In genomic region chr15:89075478-89076147, GRCm38 (mm10) we compare ENCODE assay signal across 8 mouse cellular contexts. TPM values are rescaled to one million over a fixed set of nuclear protein-coding genes. Genes with fewer than 3 reads are reported as not detected.
DNase-seq lines count a peak whose midpoint lies in the region; ATAC-seq and TF ChIP-seq lines count a peak whose summit lies in the region.

No protein-coding gene starts in this region.

- peak overlapping the region; percentile 59 to 78 for H3K4me3 ChIP-seq in ES-E14 (ENCODE audit: insufficient read depth in 1 of 2, low read depth in 1 of 2, low read length in 2 of 2, poor library complexity in 1 of 2, severe bottlenecking in 1 of 2)
- H3K4me3 ChIP-seq in forebrain, embryonic 14.5 days (ENCODE audit: low read depth, low read length): peak overlapping the region; percentile 82
- H3K4me3 ChIP-seq in layer of hippocampus, adult 2 months: peak overlapping the region; percentile 81
- peak overlapping the region; percentile 78 for H3K4me3 ChIP-seq in lung, embryonic 14.5 days (ENCODE audit: low read depth, low read length)

- 1% methylated on average over 31 of the region's 59 CpGs for WGBS in forebrain, embryonic 14.5 days
- WGBS in lung, embryonic 14.5 days: under 1% methylated on average over 36 of the region's 59 CpGs

- peak; percentile 93 for ATAC-seq in forebrain, embryonic 14.5 days
- ATAC-seq in lung, embryonic 14.5 days (ENCODE audit: insufficient read depth): peak; percentile 91
- peak; percentile 40 for ATAC-seq in neutrophil, adult 5-6 weeks (ENCODE audit: extremely low read depth, insufficient number of reproducible peaks, low FRiP score, poor library complexity, severe bottlenecking)

- no peaks in the 10 kb centered on the region for H3K36me3 ChIP-seq in ES-E14 (ENCODE audit: control insufficient read depth, insufficient read depth, low read length, poor library complexity, severe bottlenecking)
- H3K36me3 ChIP-seq in forebrain, embryonic 14.5 days (ENCODE audit: control insufficient read depth, insufficient read depth, low read length): 0 out of 2 replicates have a peak, but pooled peaks cover 9% of the 10 kb centered on the region
- H3K36me3 ChIP-seq in lung, embryonic 14.5 days (ENCODE audit: insufficient read depth): peaks cover 10% of the 10 kb centered on the region; the same call in 1 of the 2 replicates

- in situ Hi-C loops in ES-E14 (cut with MboI; ENCODE audit: low sequenced_read_pairs in 2 of 2, unreplicated experiment in 2 of 2): no loop called here

- H3K9ac ChIP-seq in ES-E14 (ENCODE audit: insufficient read depth, low read depth, low read length, poor library complexity, severe bottlenecking): peak overlapping the region; percentile 62; the same call in 1 of the 2 replicates
- peak overlapping the region; percentile 90 for H3K9ac ChIP-seq in forebrain, embryonic 14.5 days (ENCODE audit: low read length)
- peak overlapping the region; percentile 81 for H3K9ac ChIP-seq in lung, embryonic 14.5 days

- peaks cover 0 to 10% of the 10 kb centered on the region in 2 experiments; a peak in 2 of 4 replicates for H3K4me1 ChIP-seq in ES-E14 (ENCODE audit: control insufficient read depth in 2 of 2, insufficient read depth in 2 of 2, low read length in 2 of 2, poor library complexity in 1 of 2)
- peaks cover 26% of the 10 kb centered on the region for H3K4me1 ChIP-seq in forebrain, embryonic 14.5 days (ENCODE audit: control insufficient read depth, insufficient read depth, low read length)
- H3K4me1 ChIP-seq in lung, embryonic 14.5 days (ENCODE audit: insufficient read depth): 0 out of 2 replicates have a peak, but pooled peaks cover 5% of the 10 kb centered on the region

- DNase-seq in ES-E14 (ENCODE audit: low read depth, low spot score): peak; percentile 48
- peak; percentile 87 for DNase-seq in cerebellum, adult 11 months
- DNase-seq in forebrain, embryonic 14.5 days (ENCODE audit: low spot score): peak; percentile 95
- DNase-seq in heart, postnatal 14 days: peak; percentile 91
- peak; percentile 82 to 83 for DNase-seq in layer of hippocampus, adult 2 months (ENCODE audit: low spot score in 2 of 2)
- DNase-seq in lung, embryonic 14.5 days: peak; percentile 96
- peak; percentile 85 for DNase-seq in testis, postnatal 14 days (ENCODE audit: low spot score)

- no peaks in the 10 kb centered on the region for H3K9me3 ChIP-seq in ES-E14 (ENCODE audit: control insufficient read depth, insufficient read depth, low read depth, low read length)
- H3K9me3 ChIP-seq in forebrain, embryonic 14.5 days (replicated peaks; ENCODE audit: control insufficient read depth, low read length): no peaks in the 10 kb centered on the region
- no peaks in the 10 kb centered on the region for H3K9me3 ChIP-seq in lung, embryonic 14.5 days (ENCODE audit: low read depth, low read length)

- H3K4me2 ChIP-seq in forebrain, embryonic 14.5 days (ENCODE audit: low read length): peak overlapping the region; percentile 93
- peak overlapping the region; percentile 73 for H3K4me2 ChIP-seq in lung, embryonic 14.5 days

- TF ChIP-seq CTCF in layer of hippocampus, adult 2 months (conservative IDR thresholded peaks at IDR 0.05): peak; percentile 43
- peak; percentile 44 for TF ChIP-seq CTCF in lung, embryonic 14.5 days (IDR thresholded peaks at IDR 0.05; ENCODE audit: low read depth)

- H3K27me3 ChIP-seq in forebrain, embryonic 14.5 days (replicated peaks; ENCODE audit: control insufficient read depth, insufficient read depth, low read length): no peaks in the 10 kb centered on the region
- H3K27me3 ChIP-seq in lung, embryonic 14.5 days (ENCODE audit: insufficient read depth, low read length): no peaks in the 10 kb centered on the region

- intact Hi-C loops in heart, postnatal 14 days (cut with DNase I): loop anchor here (10.0 kb wide), 1 partner anchor 251 kb away; no protein-coding TSS in a partner anchor

- H3K27ac ChIP-seq in ES-E14 (ENCODE audit: insufficient read depth, low read depth, low read length, poor library complexity, severe bottlenecking): no peak overlapping the region
- H3K27ac ChIP-seq in forebrain, embryonic 14.5 days (ENCODE audit: low read depth, low read length): peak overlapping the region; percentile 82
- H3K27ac ChIP-seq in layer of hippocampus, adult 2 months: peak overlapping the region; percentile 94
- peak overlapping the region; percentile 88 for H3K27ac ChIP-seq in lung, embryonic 14.5 days (ENCODE audit: low read depth)

TF ChIP-seq in ES-E14, 5 proteins besides CTCF, POLR2A, EP300 and RAD21:
- 0 out of 2 replicates have a peak, but pooled peaks have one; percentile 24 for TF ChIP-seq HCFC1 (IDR thresholded peaks at IDR 0.05; ENCODE audit: borderline replicate concordance, insufficient read depth, low read length)
- TF ChIP-seq CHD2 (IDR thresholded peaks at IDR 0.05; ENCODE audit: low read depth, low read length): no peak
- no peak for TF ChIP-seq ZC3H11A (IDR thresholded peaks at IDR 0.05; ENCODE audit: borderline replicate concordance, low read depth, low read length)
- no peak for TF ChIP-seq ZNF384 (IDR thresholded peaks at IDR 0.05; ENCODE audit: low read depth, low read length)
- TF ChIP-seq MAFK (IDR thresholded peaks at IDR 0.05; ENCODE audit: insufficient read depth, low read depth, low read length): no peak
TF ChIP-seq in ES-E14: peak in this region for 1.

RNA-seq across cellular contexts. Expression of gene Trabd, which starts 0.7 kb away (rescaled TPM):
- 24.2 and 29.9 TPM in 2 replicates for total RNA-seq in ES-E14 (2012; rRNA removed)
- polyA plus RNA-seq in forebrain, embryonic 14.5 days (2014; fragmentation: Nextera tagmentation; extraction: Ambion mirVana): 39.7 and 40.3 TPM in 2 replicates
- total RNA-seq in heart, postnatal 14 days (2021): 10 to 100 TPM; 36.7 to 43.7 TPM
- total RNA-seq in layer of hippocampus, adult 2 months (2021): 10 to 100 TPM; 21.4 to 24.2 TPM
- polyA plus RNA-seq in lung, embryonic 14.5 days (2014; fragmentation: Nextera tagmentation; extraction: Ambion mirVana): 48.6 and 51.6 TPM in 2 replicates
- total RNA-seq in neutrophil, adult 5-6 weeks (2017): 47.6 and 55.9 TPM in 2 replicates

RNA-seq across cellular contexts. Expression of gene Selenoo, which starts 13.3 kb away (rescaled TPM):
- total RNA-seq in ES-E14 (2012; rRNA removed): 7.5 and 8.7 TPM in 2 replicates
- polyA plus RNA-seq in forebrain, embryonic 14.5 days (2014; fragmentation: Nextera tagmentation; extraction: Ambion mirVana): 20.9 and 24.7 TPM in 2 replicates
- 10 to 100 TPM; 13.6 to 13.8 TPM for total RNA-seq in heart, postnatal 14 days (2021)
- 10 to 100 TPM; 21.2 to 22.0 TPM for total RNA-seq in layer of hippocampus, adult 2 months (2021)
- polyA plus RNA-seq in lung, embryonic 14.5 days (2014; fragmentation: Nextera tagmentation; extraction: Ambion mirVana): 18.7 and 21.5 TPM in 2 replicates
- total RNA-seq in neutrophil, adult 5-6 weeks (2017): 22.9 and 26.8 TPM in 2 replicates

RNA-seq across cellular contexts. Expression of gene Panx2, which starts 16.1 kb away (rescaled TPM):
- total RNA-seq in ES-E14 (2012; rRNA removed): 0.22 and 0.58 TPM in 2 replicates
- 2.3 and 2.7 TPM in 2 replicates for polyA plus RNA-seq in forebrain, embryonic 14.5 days (2014; fragmentation: Nextera tagmentation; extraction: Ambion mirVana)
- 1 to 10 TPM in 1 of 2 experiments, under 1 TPM in 1; 0.76 to 1.9 TPM for total RNA-seq in heart, postnatal 14 days (2021)
- 100 to 1,000 TPM; 159 to 177 TPM for total RNA-seq in layer of hippocampus, adult 2 months (2021)
- polyA plus RNA-seq in lung, embryonic 14.5 days (2014; fragmentation: Nextera tagmentation; extraction: Ambion mirVana): 0.22 and 0.34 TPM in 2 replicates
- total RNA-seq in neutrophil, adult 5-6 weeks (2017): not detected in 2 replicates

RNA-seq across cellular contexts. Expression of gene Tubgcp6, which starts 47.3 kb away (rescaled TPM):
- total RNA-seq in ES-E14 (2012; rRNA removed): 37.3 and 45.0 TPM in 2 replicates
- polyA plus RNA-seq in forebrain, embryonic 14.5 days (2014; fragmentation: Nextera tagmentation; extraction: Ambion mirVana): 15.9 and 17.0 TPM in 2 replicates
- total RNA-seq in heart, postnatal 14 days (2021): 10 to 100 TPM; 12.0 to 12.7 TPM
- 10 to 100 TPM; 31.0 to 31.5 TPM for total RNA-seq in layer of hippocampus, adult 2 months (2021)
- polyA plus RNA-seq in lung, embryonic 14.5 days (2014; fragmentation: Nextera tagmentation; extraction: Ambion mirVana): 18.4 and 19.8 TPM in 2 replicates
- total RNA-seq in neutrophil, adult 5-6 weeks (2017): 47.3 and 49.6 TPM in 2 replicates

RNA-seq across cellular contexts. Expression of gene Hdac10, which starts 52.9 kb away (rescaled TPM):
- total RNA-seq in ES-E14 (2012; rRNA removed): 7.4 and 11.4 TPM in 2 replicates
- polyA plus RNA-seq in forebrain, embryonic 14.5 days (2014; fragmentation: Nextera tagmentation; extraction: Ambion mirVana): 18.4 and 25.4 TPM in 2 replicates
- 1 to 10 TPM; 7.2 to 8.4 TPM for total RNA-seq in heart, postnatal 14 days (2021)
- total RNA-seq in layer of hippocampus, adult 2 months (2021): 10 to 100 TPM; 16.3 to 17.9 TPM
- 18.8 and 19.7 TPM in 2 replicates for polyA plus RNA-seq in lung, embryonic 14.5 days (2014; fragmentation: Nextera tagmentation; extraction: Ambion mirVana)
- total RNA-seq in neutrophil, adult 5-6 weeks (2017): 53.8 and 58.4 TPM in 2 replicates

Comparison
In these comparisons a context has a peak if more than half of its experiments do, and no peak if none do; other contexts are left out.
1. ATAC-seq: peak in every context shown above with its lines; median percentile 93 in forebrain, embryonic 14.5 days; 91 in lung, embryonic 14.5 days; 40 in neutrophil, adult 5-6 weeks.
2. RNA of gene Panx2, which starts 16.1 kb away (total RNA-seq): 159 to 177 TPM in layer of hippocampus, adult 2 months; 0.76 to 1.9 TPM in heart, postnatal 14 days, 0.22 to 0.58 TPM in ES-E14 and not detected in neutrophil, adult 5-6 weeks; every median in the first group is over 10 times any median in the second.
3. Peak in every context shown above with its lines, with median percentiles within 50 percentile points of each other: DNase-seq, H3K4me3 ChIP-seq and H3K9ac ChIP-seq.